Mouse (Mus musculus) gastrocnemius, postnatal 10 days (tissue): ENCODE measurements around the gene Gzmf. TPM values are rescaled to one million over a fixed set of nuclear protein-coding genes. Genes with fewer than 3 reads are reported as not detected.
"Not testable (repeated sequence)": the region's sequence is repeated elsewhere in the genome, so short reads cannot be mapped to it uniquely, and the experiment has no call there.

Experiments used
- DNase-seq: peaks from one replicate; pipeline ENCODE4 v3.0.0; 2021; ENCODE audit warnings: mixed read lengths
- long read RNA-seq, 2 experiments: library from polyadenylated mRNA; stranded (forward); transcript quantifications; one replicate each; pipeline ENCODE4 v2.0.0; 2021
- total RNA-seq, 2 experiments: library from RNA; stranded (reverse); gene quantifications; 2 replicates each; pipeline ENCODE4 v1.2.3; 2021

Gene Gzmf
- not detected for total RNA-seq
- long read RNA-seq, experiment 1 = 0 reads
- long read RNA-seq, experiment 2 = 0 reads

DNA sequence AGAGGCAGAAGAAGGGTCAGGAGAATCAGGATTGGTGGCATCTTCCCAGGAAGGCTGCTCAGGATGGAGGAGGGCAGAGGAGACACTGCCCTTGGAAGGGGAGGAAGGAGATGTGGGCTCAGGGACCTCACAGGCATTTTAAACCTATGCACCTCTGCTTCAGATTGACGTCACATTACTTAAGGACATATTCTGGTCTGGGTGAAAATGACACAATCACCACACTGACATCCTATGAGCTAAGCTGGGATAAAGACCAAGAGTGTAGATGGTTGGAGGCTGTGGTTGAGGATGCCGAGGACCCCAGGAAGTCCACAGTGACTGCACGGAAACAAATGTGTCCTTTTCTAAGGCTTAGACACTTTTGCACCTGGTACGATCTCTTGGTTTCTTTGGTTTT lies at the start of gene Gzmf:
Gzmf (minus strand) TSS at position 101 of the 400 bp plus-strand sequence.
- no peak for DNase-seq

DNA sequence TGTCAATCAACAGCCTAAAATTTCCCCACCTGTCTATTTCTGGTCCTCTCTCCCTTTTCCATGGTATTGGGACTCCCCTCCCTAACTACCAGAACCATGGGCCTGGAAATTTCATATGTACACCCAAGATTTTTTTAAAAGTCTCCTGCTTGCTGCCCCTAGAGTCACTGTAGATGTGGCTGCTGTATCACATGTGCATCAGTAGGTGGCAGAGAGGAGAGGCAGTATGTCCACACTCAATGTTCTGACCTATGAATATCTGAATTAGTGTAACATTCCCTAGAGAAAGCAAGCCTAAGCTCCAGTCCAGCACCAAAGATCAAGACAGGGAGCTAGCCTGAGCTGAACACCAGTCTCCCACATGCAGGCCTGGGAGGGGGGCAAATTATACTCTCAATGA lies 29.2 kb upstream of the Gzmf start:
- no peak for DNase-seq

GRCm38 (mm10) chr14:56234556-56234955 lies 23.3 kb upstream of the Gzmf start, which contains the start of gene Gzmc:
TSS of gene Gzmc (minus strand) at chr14:56234656.
- DNase-seq = no peak

DNA sequence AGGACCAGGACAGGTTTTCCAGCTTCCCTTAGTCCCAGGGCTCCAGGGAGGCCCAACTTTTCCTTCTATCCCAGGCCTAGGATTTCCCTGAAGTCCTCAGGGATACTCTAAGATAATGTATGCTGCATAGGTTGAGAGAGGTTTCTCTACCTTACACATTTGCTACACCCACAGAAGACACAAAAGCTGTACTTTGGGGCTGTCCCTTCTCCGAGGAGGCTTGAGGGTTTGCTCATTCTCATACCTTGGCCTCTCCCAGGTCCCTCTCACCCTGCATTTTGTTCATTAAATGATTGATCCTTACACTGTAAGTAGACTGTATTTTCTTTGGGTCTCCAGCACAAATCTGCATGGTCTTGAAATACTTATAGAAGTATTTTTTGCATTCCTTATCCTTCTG lies 5.6 kb downstream of the Gzmf start:
- DNase-seq = no peak

DNA sequence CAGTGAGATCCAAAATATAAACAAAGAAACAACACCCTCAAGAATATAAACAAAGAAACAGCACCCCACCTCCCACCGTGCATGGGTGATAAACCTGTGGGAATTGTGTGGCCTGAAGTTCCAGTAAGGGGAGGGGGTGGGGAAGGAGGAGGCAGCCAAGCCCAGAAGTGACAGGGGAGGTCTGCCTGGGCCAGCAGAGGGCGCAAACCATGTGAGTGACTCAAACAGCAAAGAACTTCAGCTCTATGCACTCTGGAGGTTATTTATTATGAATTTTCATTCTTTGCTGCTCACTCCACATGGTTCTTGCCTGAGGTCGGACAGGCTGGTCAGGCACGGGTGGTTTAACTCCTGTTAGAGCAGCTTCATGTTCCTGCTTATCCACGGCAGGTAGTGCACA lies 6.2 kb downstream of the Gzmf start:
- peak; percentile 24 for DNase-seq

DNA sequence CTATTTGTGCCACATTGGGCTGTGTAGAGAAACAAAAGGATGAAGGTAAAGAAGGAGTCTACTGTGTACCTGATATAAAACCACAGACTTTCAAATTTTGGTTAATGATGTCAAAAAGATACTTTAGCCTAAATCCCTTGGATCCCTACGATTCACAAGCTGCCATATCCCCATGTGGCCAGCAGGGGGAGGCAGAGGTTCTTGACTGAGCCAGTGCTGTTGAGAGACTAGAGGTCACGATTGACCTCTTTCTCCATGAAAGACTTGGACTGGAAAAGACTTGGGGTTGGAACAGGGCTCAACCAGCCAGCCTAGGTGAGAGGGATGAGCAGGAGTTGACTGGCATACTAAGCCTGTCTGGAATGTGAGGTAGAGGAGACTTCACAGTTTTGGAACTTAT lies 7.2 kb downstream of the Gzmf start:
- DNase-seq = peak; percentile 69

GRCm38 (mm10) chr14:56186946-56187345 lies 24.3 kb downstream of the Gzmf start:
- no peak for DNase-seq

- DNase-seq = no peak
These were observed 24.7 kb downstream of the Gzmf start for GRCm38 (mm10) chr14:56186521-56186920.

DNA sequence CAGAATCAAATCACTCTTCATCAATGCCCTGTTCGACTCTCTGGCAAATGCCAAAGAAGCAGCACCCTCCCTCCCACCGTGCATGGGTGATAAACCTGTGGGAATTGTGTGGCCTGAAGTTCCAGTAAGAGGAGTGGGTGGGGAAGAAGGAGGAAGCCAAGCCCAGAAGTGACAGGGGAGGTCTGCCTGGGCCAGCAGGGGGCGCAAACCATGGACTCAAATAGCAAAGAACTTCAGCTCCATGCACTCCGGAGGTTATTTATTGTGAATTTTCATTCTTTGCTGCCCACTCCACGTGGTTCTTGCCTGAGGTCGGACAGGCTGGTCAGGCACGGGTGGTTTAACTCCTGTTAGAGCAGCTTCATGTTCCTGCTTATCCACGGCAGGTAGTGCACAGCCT lies 33.6 kb downstream of the Gzmf start:
- peak; percentile 41 for DNase-seq

DNA sequence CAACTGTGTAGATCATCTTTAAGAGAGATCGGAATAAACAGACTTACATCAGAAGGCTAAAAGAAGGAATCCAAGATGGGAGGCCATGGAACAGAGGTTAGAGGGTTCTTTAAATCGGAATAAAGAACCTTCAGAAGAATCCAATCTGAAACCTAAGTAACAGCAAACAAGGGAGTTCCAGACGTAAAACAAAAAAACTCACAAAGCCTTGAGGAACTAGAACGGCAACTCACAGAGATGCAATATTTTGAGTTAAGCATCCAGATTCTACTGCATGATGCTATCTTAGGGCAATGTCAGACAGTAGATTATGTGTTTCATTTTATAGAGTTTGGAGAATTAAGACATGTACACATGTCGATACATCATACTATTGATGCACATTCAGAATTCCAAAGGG lies 36.7 kb downstream of the Gzmf start, which contains the start of gene Gzmn:
Gzmn (minus strand) TSS at position 101 of the 400 bp plus-strand sequence.
- DNase-seq = no peak

- no peak for DNase-seq
These were observed 37.8 kb downstream of the Gzmf start for GRCm38 (mm10) chr14:56173396-56173795.

DNA sequence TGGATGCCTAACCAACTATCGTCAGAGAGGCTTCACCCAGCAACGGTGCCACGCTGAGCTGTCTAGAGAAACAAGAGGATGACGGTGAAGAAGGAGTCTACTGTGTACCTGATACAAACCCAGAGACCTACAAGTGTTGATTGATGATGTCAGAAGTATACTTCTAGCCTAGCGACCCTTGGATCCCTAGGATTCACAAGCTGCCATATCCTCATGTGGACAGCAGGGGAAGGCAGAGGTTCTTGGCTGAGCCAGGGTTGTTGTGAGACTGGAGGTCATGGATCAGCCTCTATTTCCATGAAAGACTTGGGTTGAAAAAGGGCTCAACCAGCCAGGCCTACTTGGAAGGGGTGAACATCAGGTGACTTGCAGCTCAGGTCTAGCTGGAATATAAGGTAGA lies 38.5 kb downstream of the Gzmf start:
- DNase-seq = no peak

- no peak for DNase-seq
These were observed 43.2 kb downstream of the Gzmf start for GRCm38 (mm10) chr14:56168009-56168408.

GRCm38 (mm10) chr14:56162109-56162508 lies 49.1 kb downstream of the Gzmf start:
- no peak for DNase-seq

GRCm38 (mm10) chr14:56159479-56159878 lies 51.7 kb downstream of the Gzmf start, which contains the start of gene Gzmg:
TSS of gene Gzmg (minus strand) at chr14:56159579.
- not testable (repeated sequence) for DNase-seq

- DNase-seq = no peak
These were observed 55.9 kb downstream of the Gzmf start for GRCm38 (mm10) chr14:56155340-56155739.

Other genes with a start within 250 kb of the Gzmf start
- gene Mcpt1, start 193.4 kb downstream of the Gzmf start, total RNA-seq = not detected
- not detected for gene Mcpt9, start 180.9 kb downstream of the Gzmf start, total RNA-seq
- not detected for gene Mcpt2, start 169.4 kb downstream of the Gzmf start, total RNA-seq
- gene Mcpt4, start 149.1 kb downstream of the Gzmf start, total RNA-seq = 10 to 100 TPM; 12.7 to 13.9 TPM
- gene Mcpt8, start 126.1 kb downstream of the Gzmf start, total RNA-seq = under 1 TPM in 1 of 2 experiments, not detected in 1; 0.43 TPM
- under 1 TPM in 1 of 2 experiments, not detected in 1; 0.97 TPM for gene Ctsg, start 108.8 kb downstream of the Gzmf start, total RNA-seq
- gene Gzme, start 90.8 kb downstream of the Gzmf start, total RNA-seq = not detected
- not detected for gene Gzmd, start 78.8 kb downstream of the Gzmf start, total RNA-seq
- gene Gzmg, start 51.8 kb downstream of the Gzmf start, total RNA-seq = not detected
- gene Gzmn, start 36.8 kb downstream of the Gzmf start, total RNA-seq = not detected
- not detected for gene Gzmc, start 23.2 kb upstream of the Gzmf start, total RNA-seq
- gene Gzmb, start 50.8 kb upstream of the Gzmf start, total RNA-seq = not detected
- gene Atp12a, start 153.7 kb upstream of the Gzmf start, total RNA-seq = not detected
- not detected for gene Rnf17, start 191.2 kb upstream of the Gzmf start, total RNA-seq